Mouse (Mus musculus) neural tube, embryonic 10.5 days (tissue): ENCODE measurements at regions not wholly inside any gene's neighbourhood (a gene's known extent, or its start where the extent isn't known, plus 50 kb on each side); places are given as distances from the start of the nearest gene placed in this dataset.
A peak's percentile ranks its signal among the peaks of the same experiment; 100 is the strongest.

ENCODE experiments used
- DNase-seq: peaks from one replicate; pipeline ENCODE4 v3.0.0-alpha.2; 2017; ENCODE audit warnings: low spot score; ENCODE audit errors: extremely low spot score

DNA sequence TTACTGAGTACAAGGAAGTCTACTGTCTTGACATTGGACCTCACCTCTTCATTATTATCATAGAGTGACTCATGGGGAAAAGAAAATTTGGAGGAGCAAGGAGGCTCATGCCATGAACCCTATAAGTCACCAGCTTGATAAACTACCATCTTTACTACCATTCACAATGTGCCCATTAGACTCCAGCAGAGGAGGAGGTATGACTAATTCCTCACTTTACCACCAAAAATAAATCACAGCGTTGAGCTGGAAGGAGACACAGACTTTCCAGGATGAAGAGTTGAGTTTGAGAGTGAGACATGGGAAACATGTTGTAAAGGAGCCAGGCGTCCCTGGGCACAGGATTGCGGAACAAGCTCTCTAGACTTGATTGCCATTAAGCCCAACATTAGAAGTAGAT is 195.0 kb upstream of the Mctp2 start:
- DNase-seq: no peak

DNA sequence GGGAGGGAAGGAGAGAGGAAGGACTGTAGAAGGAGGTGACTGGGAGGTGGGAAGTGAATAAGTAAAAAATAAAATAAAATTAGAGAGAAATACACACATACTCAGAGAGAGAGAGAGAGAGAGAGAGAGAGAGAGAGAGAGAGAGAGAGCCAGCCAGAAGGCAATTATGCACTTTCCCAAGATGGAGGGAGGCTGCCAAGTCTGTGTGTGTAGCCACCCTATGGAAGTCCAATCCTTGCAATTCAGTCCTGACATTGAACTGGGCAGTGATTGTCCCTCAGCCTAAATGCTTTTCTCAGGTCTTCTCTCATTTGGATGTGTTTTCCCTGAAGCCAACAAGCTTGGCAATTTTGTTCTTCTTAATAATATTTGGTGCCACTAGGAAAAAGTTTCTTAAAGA is 197.3 kb upstream of the Mctp2 start:
- DNase-seq: no peak

DNA sequence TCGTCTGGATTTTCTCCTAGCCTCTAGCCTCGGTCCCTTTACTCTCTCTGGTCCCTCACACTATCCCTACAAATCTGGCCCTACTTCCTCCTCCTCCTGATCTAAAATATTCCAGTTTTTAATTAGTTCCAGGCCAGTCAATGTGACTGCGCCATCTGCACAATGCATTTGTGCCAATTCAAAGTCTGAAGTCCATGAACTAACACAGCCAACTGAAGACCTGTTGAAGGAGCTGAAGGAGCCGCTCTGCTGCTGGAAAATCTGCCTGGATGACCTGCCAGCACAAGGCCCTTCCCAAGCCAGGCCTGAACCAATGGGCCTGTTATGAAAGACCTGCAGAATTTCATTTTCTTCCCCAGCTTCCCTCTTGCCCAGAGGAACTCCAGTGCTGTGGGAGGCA is 197.9 kb upstream of the Mctp2 start:
- no peak for DNase-seq

GRCm38 (mm10) chr7:72505732-72506460 is 199.5 kb upstream of the Mctp2 start:
- no peak for DNase-seq

DNA sequence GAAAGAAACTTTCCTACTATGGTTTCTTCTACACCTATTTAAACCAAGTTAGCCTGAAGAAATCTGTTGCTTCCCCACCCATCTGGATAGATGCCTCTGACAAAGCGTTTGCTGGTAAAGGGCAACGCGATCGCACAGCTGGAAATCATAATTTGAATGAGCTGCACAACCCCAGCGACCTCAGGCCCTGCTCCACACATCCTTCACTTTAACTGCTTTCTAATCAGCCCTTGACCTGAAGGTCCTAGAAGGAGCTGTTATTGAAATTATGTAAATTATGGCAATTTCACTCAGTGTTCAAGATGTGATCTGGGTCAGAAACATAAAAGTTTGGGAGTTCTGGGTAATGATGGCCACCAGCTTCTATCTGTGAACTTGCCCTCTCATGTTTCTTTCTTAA is 201.5 kb upstream of the Mctp2 start:
- peak; percentile 41 for DNase-seq

GRCm38 (mm10) chr7:72510116-72510515 is 203.7 kb upstream of the Mctp2 start:
- DNase-seq: no peak

- no peak for DNase-seq
These were observed 207.0 kb upstream of the Mctp2 start for GRCm38 (mm10) chr7:72513446-72513845.

- no peak for DNase-seq
These were observed 208.4 kb upstream of the Mctp2 start for GRCm38 (mm10) chr7:72514851-72515250.

- DNase-seq: no peak
These were observed 212.1 kb upstream of the Mctp2 start for GRCm38 (mm10) chr7:72518421-72518972.

DNA sequence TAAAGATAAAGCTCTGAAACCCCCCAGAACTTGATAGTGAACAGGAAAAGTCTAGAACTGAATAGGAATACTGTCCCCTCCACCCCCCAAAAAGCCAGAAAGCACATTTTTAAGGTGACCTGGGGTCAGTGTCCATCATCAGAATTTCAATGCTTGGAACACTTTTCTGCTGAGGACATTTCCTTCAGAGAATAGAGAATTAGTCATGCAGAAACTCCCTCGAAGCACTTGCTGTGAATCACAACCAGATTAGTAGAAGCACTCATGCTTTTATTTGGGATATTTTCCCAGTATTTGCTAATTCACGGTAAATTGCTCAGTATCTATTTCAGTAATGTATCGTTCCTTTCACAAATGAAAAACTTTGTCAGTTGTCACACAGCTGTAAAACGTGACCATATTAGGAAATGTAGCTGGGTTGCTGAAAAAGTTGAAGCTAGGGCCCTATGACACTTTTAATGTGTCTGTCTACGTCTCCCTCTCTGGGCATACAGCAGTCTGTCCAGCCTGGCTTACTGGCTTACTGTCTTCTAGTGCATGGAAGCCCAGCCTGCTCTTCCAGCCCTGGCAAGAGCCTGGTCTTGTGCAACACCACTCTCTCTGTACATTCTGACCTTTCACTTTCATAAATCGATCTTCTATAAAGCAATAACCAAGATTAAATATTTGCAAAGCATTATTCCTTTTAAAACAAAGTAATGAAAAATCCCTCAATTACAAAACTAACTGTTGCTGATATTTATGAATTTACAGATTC is 213.1 kb upstream of the Mctp2 start:
- DNase-seq: no peak

GRCm38 (mm10) chr7:72528873-72529272 is 222.5 kb upstream of the Mctp2 start:
- DNase-seq: no peak

DNA sequence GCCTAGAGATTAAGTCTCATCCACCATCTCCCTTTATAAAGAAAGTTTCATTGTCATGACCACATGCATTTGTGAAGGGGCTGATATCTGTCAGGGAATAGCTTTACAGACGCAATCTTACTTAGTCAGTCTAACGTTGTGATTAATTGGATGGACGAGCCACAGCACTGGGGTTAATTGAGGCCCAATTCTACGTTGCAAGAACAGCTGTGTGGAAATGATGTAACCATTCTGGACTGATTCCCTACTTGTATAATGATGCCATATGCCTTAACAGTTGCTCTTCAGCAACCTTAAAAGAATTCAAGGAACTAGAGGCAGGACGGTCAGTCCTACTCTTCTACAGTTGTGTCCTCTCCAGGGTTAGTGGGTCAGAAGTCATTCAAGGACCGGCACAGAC is 231.9 kb upstream of the Mctp2 start:
- no peak for DNase-seq

GRCm38 (mm10) chr7:72539915-72540314 is 233.5 kb upstream of the Mctp2 start:
- no peak for DNase-seq

GRCm38 (mm10) chr7:72541521-72542478 is 235.4 kb upstream of the Mctp2 start:
- peak; percentile 70 for DNase-seq

- no peak for DNase-seq
These were observed 237.1 kb upstream of the Mctp2 start for GRCm38 (mm10) chr7:72543501-72543900.

GRCm38 (mm10) chr7:72543946-72544345 is 237.5 kb upstream of the Mctp2 start:
- no peak for DNase-seq

DNA sequence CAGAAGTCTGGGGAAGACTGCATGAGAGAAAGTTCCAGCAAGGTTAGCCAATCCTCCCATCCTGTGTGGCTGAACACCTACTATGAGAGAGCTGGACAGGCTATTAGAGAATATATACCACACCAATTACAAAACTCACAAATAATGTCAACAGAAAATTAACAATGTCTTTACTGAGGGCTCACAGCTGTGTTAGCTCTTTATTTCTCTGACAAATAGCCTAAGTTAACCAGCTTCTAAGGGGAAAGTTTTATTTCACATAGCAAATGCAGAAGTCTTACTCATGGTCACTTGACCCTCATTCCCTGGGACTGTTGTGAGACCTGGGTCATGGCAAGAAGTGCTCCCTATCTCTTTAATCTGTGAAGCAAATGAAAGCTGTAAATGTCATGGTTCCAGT is 261.0 kb upstream of the Mctp2 start:
- no peak for DNase-seq

DNA sequence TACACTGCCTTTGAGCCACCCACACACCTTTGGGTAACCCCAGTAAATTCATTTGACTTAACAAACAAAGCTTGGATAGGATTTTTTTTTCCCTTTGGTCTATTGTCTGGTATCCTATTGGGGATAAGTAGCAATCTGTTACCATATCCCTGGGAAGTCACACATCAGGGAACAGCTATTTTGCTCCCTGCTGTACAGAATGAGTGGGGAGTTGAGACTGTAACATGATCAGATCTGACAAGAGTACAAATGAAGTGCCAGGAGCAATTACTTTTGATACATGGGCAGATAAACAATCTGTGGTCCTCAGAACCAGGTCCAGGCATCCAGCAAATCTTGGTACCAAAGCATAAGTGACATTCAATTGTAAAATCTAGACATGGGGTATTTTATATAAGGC is 262.8 kb upstream of the Mctp2 start:
- no peak for DNase-seq

GRCm38 (mm10) chr7:72574316-72574715 is 267.9 kb upstream of the Mctp2 start:
- DNase-seq: no peak

DNA sequence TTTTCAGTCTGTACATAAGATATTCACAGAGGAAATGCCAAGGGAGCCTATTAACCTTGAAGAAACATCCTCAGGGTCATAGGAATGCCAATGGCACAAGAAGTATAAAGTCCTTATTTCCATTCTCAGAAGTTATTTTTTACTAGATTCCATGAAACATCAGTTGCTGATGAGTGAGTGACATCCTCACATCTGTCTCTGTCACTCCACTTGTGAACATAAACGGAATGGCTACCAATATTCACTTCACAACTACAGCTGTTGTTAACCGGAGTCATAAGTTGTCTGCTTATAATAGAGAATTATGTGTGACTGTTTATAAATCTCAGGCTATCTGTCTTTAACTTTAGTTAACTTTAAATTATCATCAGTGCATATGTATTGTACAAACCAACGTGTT is 278.0 kb upstream of the Mctp2 start:
- DNase-seq: no peak

DNA sequence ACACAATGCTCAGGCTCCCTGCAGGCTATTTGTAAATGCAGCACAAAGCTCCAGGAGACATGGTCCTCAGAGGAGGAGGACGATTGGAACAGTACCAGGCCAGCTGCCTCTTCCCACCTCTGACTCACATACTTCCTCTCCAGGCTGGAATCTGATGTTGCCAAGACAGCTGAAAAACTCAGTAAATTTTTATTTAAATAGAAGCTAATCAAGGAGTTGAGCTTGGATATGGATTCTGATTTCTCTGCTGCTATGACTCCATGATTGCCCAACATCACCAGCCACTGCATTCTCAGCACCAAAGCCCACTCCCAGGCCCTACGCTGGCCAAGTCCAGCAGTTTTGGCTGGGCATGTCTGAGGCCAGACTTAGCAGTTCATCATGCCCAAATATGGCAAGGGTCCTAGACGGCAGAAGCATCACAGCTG is 282.8 kb upstream of the Mctp2 start:
- DNase-seq: no peak
